Mouse (Mus musculus): Measurements from ENCODE around the gene Rad51. TPM values are rescaled to one million over a fixed set of nuclear protein-coding genes. Genes with fewer than 3 reads are reported as not detected.
A peak's percentile ranks its signal among the peaks of the same experiment; 100 is the strongest.

Gene Rad51
- polyA plus RNA-seq, 1 experiment from 2014 or later: 21.8 TPM

GRCm38 (mm10) chr2:119165401-119165800 is 52.8 kb downstream of the Rad51 start:
- Histone ChIP-seq H3K4me3 (no peak overlapping the region), H3K27ac (no peak overlapping the region), H3K27me3 (peaks cover 21% of the 10 kb centered on the region), H3K4me1 (replicated peaks) (peaks cover 23% of the 10 kb centered on the region), H3K36me3 (no peaks in the 10 kb centered on the region), H3K9me3 (replicated peaks) (no peaks in the 10 kb centered on the region), H3K9ac (no peak overlapping the region), H3K4me2 (no peak overlapping the region)
- ATAC-seq (replicated peaks; ENCODE audit: insufficient number of reproducible peaks, insufficient read depth, low FRiP score, low read depth): no peak

GRCm38 (mm10) chr2:119166901-119167865 is 54.6 kb downstream of the Rad51 start, which contains the start of gene Gchfr:
Gchfr (plus strand) TSS chr2:119167773.
- H3K9ac ChIP-seq: peak within 1 kb of the TSS; percentile 53
- H3K36me3 ChIP-seq: no peaks in the 10 kb centered on the region; the same call in 1 of the 2 replicates
- H3K9me3 ChIP-seq (replicated peaks): no peaks in the 10 kb centered on the region
- under 1% methylated on average over 60 of the region's 60 CpGs for WGBS
- peaks cover 19% of the 10 kb centered on the region for H3K4me1 ChIP-seq (replicated peaks)
- no peak within 1 kb of the TSS for H3K27ac ChIP-seq
- peak within 1 kb of the TSS; percentile 61 for H3K4me3 ChIP-seq
- ATAC-seq (replicated peaks; ENCODE audit: insufficient number of reproducible peaks, insufficient read depth, low FRiP score, low read depth): peak; percentile 78
- H3K27me3 ChIP-seq: peaks cover 21% of the 10 kb centered on the region
- peak within 1 kb of the TSS; percentile 98 for H3K4me2 ChIP-seq

- ATAC-seq (replicated peaks; ENCODE audit: insufficient number of reproducible peaks, insufficient read depth, low FRiP score, low read depth): no peak
- no peaks in the 10 kb centered on the region; the same call in 1 of the 2 replicates for H3K36me3 ChIP-seq
- peaks cover 25% of the 10 kb centered on the region for H3K4me1 ChIP-seq (replicated peaks)
- no peak overlapping the region for H3K27ac ChIP-seq
- peak overlapping the region; percentile 53 for H3K9ac ChIP-seq
- H3K4me3 ChIP-seq: peak overlapping the region; percentile 61
- no peaks in the 10 kb centered on the region for H3K9me3 ChIP-seq (replicated peaks)
- peak overlapping the region; percentile 98 for H3K4me2 ChIP-seq
- 3% methylated on average over 26 of the region's 26 CpGs for WGBS
- H3K27me3 ChIP-seq: peaks cover 21% of the 10 kb centered on the region
These were observed 55.3 kb downstream of the Rad51 start for GRCm38 (mm10) chr2:119167866-119168256.

GRCm38 (mm10) chr2:119170282-119170681 is 57.7 kb downstream of the Rad51 start:
- peaks cover 40% of the 10 kb centered on the region for H3K4me1 ChIP-seq (replicated peaks)

GRCm38 (mm10) chr2:119171574-119171973 is 59.0 kb downstream of the Rad51 start:
- H3K4me1 ChIP-seq (replicated peaks): peaks cover 39% of the 10 kb centered on the region
- no peak overlapping the region for H3K27ac ChIP-seq
- no peaks in the 10 kb centered on the region; the same call in 1 of the 2 replicates for H3K36me3 ChIP-seq
- H3K9ac ChIP-seq: no peak overlapping the region
- peaks cover 11% of the 10 kb centered on the region for H3K27me3 ChIP-seq
- no peak overlapping the region for H3K4me3 ChIP-seq
- no peak for ATAC-seq (replicated peaks; ENCODE audit: insufficient number of reproducible peaks, insufficient read depth, low FRiP score, low read depth)
- H3K9me3 ChIP-seq (replicated peaks): no peaks in the 10 kb centered on the region
- 42% methylated on average over 8 of the region's 8 CpGs for WGBS
- no peak overlapping the region for H3K4me2 ChIP-seq

More at GRCm38 (mm10) chr2:119170282-119170681, 57.7 kb downstream of the Rad51 start:
- no peak overlapping the region for H3K27ac ChIP-seq
- H3K9me3 ChIP-seq (replicated peaks): no peaks in the 10 kb centered on the region
- ATAC-seq (replicated peaks; ENCODE audit: insufficient number of reproducible peaks, insufficient read depth, low FRiP score, low read depth): no peak
- no peak overlapping the region for H3K4me3 ChIP-seq
- 82% methylated on average over 2 of the region's 2 CpGs for WGBS
- no peak overlapping the region for H3K9ac ChIP-seq
- no peak overlapping the region for H3K4me2 ChIP-seq
- no peaks in the 10 kb centered on the region; the same call in 1 of the 2 replicates for H3K36me3 ChIP-seq
- peaks cover 20% of the 10 kb centered on the region for H3K27me3 ChIP-seq

GRCm38 (mm10) chr2:119172446-119172845 is 59.9 kb downstream of the Rad51 start:
- WGBS: 82% methylated on average over 7 of the region's 7 CpGs
- H3K36me3 ChIP-seq: no peaks in the 10 kb centered on the region; the same call in 1 of the 2 replicates
- no peak for ATAC-seq (replicated peaks; ENCODE audit: insufficient number of reproducible peaks, insufficient read depth, low FRiP score, low read depth)
- H3K9me3 ChIP-seq (replicated peaks): no peaks in the 10 kb centered on the region
- peak overlapping the region; percentile 17; the same call in 1 of the 2 replicates for H3K27ac ChIP-seq
- no peak overlapping the region for H3K9ac ChIP-seq
- no peak overlapping the region for H3K4me3 ChIP-seq
- peak overlapping the region; percentile 56 for H3K4me2 ChIP-seq
- H3K4me1 ChIP-seq (replicated peaks): peaks cover 30% of the 10 kb centered on the region
- H3K27me3 ChIP-seq: peaks cover 7% of the 10 kb centered on the region

- Histone ChIP-seq H3K4me1 (replicated peaks) (peaks cover 25% of the 10 kb centered on the region), H3K4me2 (peak overlapping the region; percentile 56), H3K9ac (peak overlapping the region; percentile 40), H3K9me3 (replicated peaks) (no peaks in the 10 kb centered on the region), H3K27me3 (peaks cover 3% of the 10 kb centered on the region), H3K27ac (peak overlapping the region; percentile 65), H3K4me3 (peak overlapping the region; percentile 18; the same call in 1 of the 2 replicates), H3K36me3 (no peaks in the 10 kb centered on the region; the same call in 1 of the 2 replicates)
- 14% methylated on average over 13 of the region's 13 CpGs for WGBS
- peak; percentile 65 for ATAC-seq (replicated peaks; ENCODE audit: insufficient number of reproducible peaks, insufficient read depth, low FRiP score, low read depth)
These were observed 60.4 kb downstream of the Rad51 start for GRCm38 (mm10) chr2:119172862-119173576.

GRCm38 (mm10) chr2:119173991-119174651 is 61.5 kb downstream of the Rad51 start, which contains the start of gene Gm14137:
Gm14137 (plus strand) TSS chr2:119174509.
- Histone ChIP-seq H3K9me3 (replicated peaks) (no peaks in the 10 kb centered on the region), H3K27me3 (no peaks in the 10 kb centered on the region), H3K4me2 (peak within 1 kb of the TSS; percentile 56; the same call in 1 of the 2 replicates), H3K27ac (no peak within 1 kb of the TSS), H3K9ac (no peak within 1 kb of the TSS), H3K4me1 (replicated peaks) (peaks cover 24% of the 10 kb centered on the region), H3K36me3 (peaks cover 7% of the 10 kb centered on the region; the same call in 1 of the 2 replicates), H3K4me3 (no peak within 1 kb of the TSS)
- 63% methylated on average over 8 of the region's 8 CpGs for WGBS
- ATAC-seq (replicated peaks; ENCODE audit: insufficient number of reproducible peaks, insufficient read depth, low FRiP score, low read depth): no peak

- Histone ChIP-seq H3K36me3 (peaks cover 12% of the 10 kb centered on the region; the same call in 1 of the 2 replicates), H3K4me3 (no peak overlapping the region), H3K9ac (no peak overlapping the region), H3K27ac (no peak overlapping the region), H3K9me3 (replicated peaks) (no peaks in the 10 kb centered on the region), H3K4me2 (no peak overlapping the region), H3K4me1 (replicated peaks) (peaks cover 24% of the 10 kb centered on the region), H3K27me3 (no peaks in the 10 kb centered on the region)
- 63% methylated on average over 14 of the region's 14 CpGs for WGBS
- ATAC-seq (replicated peaks; ENCODE audit: insufficient number of reproducible peaks, insufficient read depth, low FRiP score, low read depth): no peak
These were observed 62.3 kb downstream of the Rad51 start for GRCm38 (mm10) chr2:119174866-119175265.

GRCm38 (mm10) chr2:119175614-119176013 is 63.0 kb downstream of the Rad51 start:
- H3K9me3 ChIP-seq (replicated peaks): no peaks in the 10 kb centered on the region
- 49% methylated on average over 6 of the region's 6 CpGs for WGBS
- ATAC-seq (replicated peaks; ENCODE audit: insufficient number of reproducible peaks, insufficient read depth, low FRiP score, low read depth): no peak
- no peaks in the 10 kb centered on the region for H3K27me3 ChIP-seq
- H3K4me3 ChIP-seq: no peak overlapping the region
- H3K27ac ChIP-seq: no peak overlapping the region
- no peak overlapping the region for H3K4me2 ChIP-seq
- peaks cover 12% of the 10 kb centered on the region; the same call in 1 of the 2 replicates for H3K36me3 ChIP-seq
- peaks cover 24% of the 10 kb centered on the region for H3K4me1 ChIP-seq (replicated peaks)
- H3K9ac ChIP-seq: no peak overlapping the region

Measured in heart, embryonic 15.5 days (tissue).